Mouse (Mus musculus) myocyte (in vitro differentiated cells): ENCODE results near the gene Zbtb42. TPM values are rescaled to one million over a fixed set of nuclear protein-coding genes. Genes with fewer than 3 reads are reported as not detected.

ENCODE experiments used
- H3K27me3 ChIP-seq: one replicate; pipeline ENCODE4 v1.6.1; 2011; ENCODE audit not compliant: control insufficient read depth, insufficient read depth, insufficient read length
- H3K36me3 ChIP-seq: one replicate; pipeline ENCODE4 v1.6.1; 2011; ENCODE audit not compliant: control insufficient read depth, insufficient read depth
- H3K4me2 ChIP-seq: one replicate; pipeline ENCODE4 v1.6.1; 2011; ENCODE audit warnings: low read depth, control low read depth
- H3K4me3 ChIP-seq: one replicate; pipeline ENCODE4 v1.5.1; 2011; ENCODE audit warnings: mild to moderate bottlenecking, control low read depth, moderate library complexity
- H3K79me2 ChIP-seq: one replicate; pipeline ENCODE4 v1.6.1; 2011; ENCODE audit not compliant: control insufficient read depth, insufficient read depth
- H3ac ChIP-seq: one replicate; pipeline ENCODE4 v1.6.1; 2011; ENCODE audit not compliant: control insufficient read depth, insufficient read length
- CEBPB ChIP-seq: IDR thresholded peaks from 2 replicates; pipeline ENCODE4 v1.6.1; 2011; ENCODE audit warnings: mild to moderate bottlenecking, moderate library complexity; ENCODE audit not compliant: poor library complexity, insufficient read depth, severe bottlenecking
- E2F4 ChIP-seq: IDR thresholded peaks from one replicate; pipeline ENCODE4 v1.6.1; 2011; ENCODE audit warnings: mild to moderate bottlenecking, control low read depth, moderate library complexity; ENCODE audit not compliant: insufficient read depth
- MAX ChIP-seq: IDR thresholded peaks from one replicate; pipeline ENCODE4 v1.6.1; 2011; ENCODE audit warnings: low read depth, mild to moderate bottlenecking, control low read depth
- MYOD1 ChIP-seq, 3 experiments: IDR thresholded peaks; one replicate each; pipeline ENCODE4 v1.6.1; 2011; ENCODE audit warnings: control low read depth in 2 of 3, low read depth in 2 of 3, mild to moderate bottlenecking in 2 of 3, moderate library complexity in 1 of 3; ENCODE audit not compliant: insufficient read length in 2 of 3, control insufficient read depth in 1 of 3
- MYOG ChIP-seq, 3 experiments: IDR thresholded peaks; one replicate each; pipeline ENCODE4 v1.6.1; 2011; ENCODE audit warnings: control low read depth in 2 of 3, low read depth in 2 of 3, mild to moderate bottlenecking in 2 of 3; ENCODE audit not compliant: insufficient read length in 2 of 3, control insufficient read depth in 1 of 3, insufficient read depth in 1 of 3
- POLR2A ChIP-seq: IDR thresholded peaks from one replicate; pipeline ENCODE4 v1.6.1; 2011; ENCODE audit warnings: low read depth, mild to moderate bottlenecking, control low read depth, moderate library complexity; ENCODE audit not compliant: insufficient read length
- POLR2AphosphoS2 ChIP-seq: IDR thresholded peaks from one replicate; pipeline ENCODE4 v1.6.1; 2011; ENCODE audit warnings: low read depth, control low read depth; ENCODE audit not compliant: insufficient read length
- REST ChIP-seq: IDR thresholded peaks from one replicate; pipeline ENCODE4 v1.6.1; 2011; ENCODE audit warnings: mild to moderate bottlenecking, control low read depth, moderate library complexity; ENCODE audit not compliant: insufficient read depth, insufficient read length
- SRF ChIP-seq: IDR thresholded peaks from one replicate; pipeline ENCODE4 v1.6.1; 2011; ENCODE audit warnings: low read depth; ENCODE audit not compliant: control insufficient read depth, insufficient read length
- TCF12 ChIP-seq: IDR thresholded peaks from one replicate; pipeline ENCODE4 v1.6.1; 2011; ENCODE audit warnings: mild to moderate bottlenecking, control low read depth; ENCODE audit not compliant: poor library complexity, insufficient read depth, severe bottlenecking
- TCF3 ChIP-seq: IDR thresholded peaks from one replicate; pipeline ENCODE4 v1.6.1; 2011; ENCODE audit warnings: low read depth, control low read depth; ENCODE audit not compliant: insufficient read length
- USF1 ChIP-seq: IDR thresholded peaks from one replicate; pipeline ENCODE4 v1.6.1; 2011; ENCODE audit warnings: low read depth, mild to moderate bottlenecking, control low read depth, moderate library complexity
- polyA plus RNA-seq: library from polyadenylated mRNA; unstranded; fragments of >200 nt; fragmentation: generic; extraction: Trizol; gene quantifications from one replicate; pipeline ENCODE4 v1.2.1, GENCODE M21; 2012; ENCODE audit warnings: missing spikeins

Gene Zbtb42
- polyA plus RNA-seq, 1 experiment, result 4.4 TPM

DNA sequence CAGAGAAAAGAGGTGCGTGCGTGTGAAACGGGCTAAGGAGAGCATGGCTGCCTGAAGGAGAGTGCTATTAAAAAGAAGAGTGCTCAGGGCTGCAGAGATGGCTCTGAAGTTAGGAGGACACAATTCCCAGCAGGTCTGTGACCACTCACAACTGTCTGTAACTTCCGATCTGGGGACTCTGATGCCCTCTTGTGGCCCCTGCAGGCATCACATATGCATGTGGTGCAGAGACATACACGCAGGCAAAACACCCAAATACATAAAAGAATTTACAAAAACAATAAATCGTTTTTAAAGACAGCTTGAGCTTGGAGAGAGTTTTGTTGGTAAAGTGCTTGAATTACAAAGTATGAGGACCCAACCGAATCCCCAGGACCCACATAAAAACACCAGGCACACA is 38.5 kb downstream of the Zbtb42 start:
- Histone ChIP-seq H3ac (no peak overlapping the region), H3K36me3 (no peaks in the 10 kb centered on the region), H3K79me2 (no peaks in the 10 kb centered on the region), H3K4me3 (no peak overlapping the region), H3K4me2 (no peak overlapping the region), H3K27me3 (no peaks in the 10 kb centered on the region)
- TF ChIP-seq TCF12 (no peak), MAX (no peak), TCF3 (no peak), MYOD1 (IDR thresholded peaks at IDR 0.05; ENCODE audit: control insufficient read depth in 1 of 3, insufficient read length in 2 of 3, low read depth in 2 of 3) (no peak), CEBPB (no peak), REST (no peak), POLR2AphosphoS2 (no peak), E2F4 (no peak), USF1 (no peak), MYOG (IDR thresholded peaks at IDR 0.05; ENCODE audit: control insufficient read depth in 1 of 3, insufficient read depth in 1 of 3, insufficient read length in 2 of 3, low read depth in 2 of 3) (no peak)

- no peaks in the 10 kb centered on the region for H3K79me2 ChIP-seq
- no peak overlapping the region for H3K4me2 ChIP-seq
- H3K36me3 ChIP-seq, result no peaks in the 10 kb centered on the region
- no peak overlapping the region for H3ac ChIP-seq
- H3K27me3 ChIP-seq, result no peaks in the 10 kb centered on the region
- no peak overlapping the region for H3K4me3 ChIP-seq
- TF ChIP-seq POLR2AphosphoS2 (no peak), USF1 (no peak), TCF12 (no peak), REST (no peak), MAX (no peak)
These were observed 40.4 kb downstream of the Zbtb42 start for GRCm38 (mm10) chr12:112718995-112719394.

DNA sequence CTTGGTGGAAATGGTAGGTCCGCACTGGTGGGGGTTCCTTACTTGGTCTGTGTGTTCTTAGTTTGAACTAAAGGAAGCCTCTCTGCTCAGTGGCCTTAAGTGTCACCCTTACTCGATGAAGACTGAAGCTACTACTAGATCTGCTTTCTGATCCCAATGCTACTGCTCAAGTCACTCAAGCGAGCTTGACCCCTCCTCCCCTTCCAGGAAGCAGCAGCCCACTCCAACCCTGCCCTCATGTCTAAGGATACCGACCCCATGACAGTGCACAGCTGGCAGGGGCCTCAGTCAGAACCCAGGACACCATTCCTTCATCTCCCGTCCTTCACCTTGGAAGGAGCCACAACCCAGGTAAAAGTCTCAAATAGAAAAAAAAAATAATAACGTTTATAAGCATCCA is 41.6 kb downstream of the Zbtb42 start, which contains the start of gene Cep170b:
TSS of gene Cep170b (plus strand) at position 240 of the 400 bp plus-strand sequence.
- TF ChIP-seq MYOD1 (IDR thresholded peaks at IDR 0.05; ENCODE audit: control insufficient read depth in 1 of 3, insufficient read length in 2 of 3, low read depth in 2 of 3) (no peak), MYOG (IDR thresholded peaks at IDR 0.05; ENCODE audit: control insufficient read depth in 1 of 3, insufficient read depth in 1 of 3, insufficient read length in 2 of 3, low read depth in 2 of 3) (no peak), SRF (no peak), TCF3 (no peak), E2F4 (no peak), REST (no peak), USF1 (no peak)
- peaks cover 5% of the 10 kb centered on the region for H3K79me2 ChIP-seq
- H3K4me2 ChIP-seq, result no peak within 1 kb of the TSS
- no peaks in the 10 kb centered on the region for H3K36me3 ChIP-seq
- no peak within 1 kb of the TSS for H3K4me3 ChIP-seq
- H3ac ChIP-seq, result no peak within 1 kb of the TSS
- no peaks in the 10 kb centered on the region for H3K27me3 ChIP-seq

- H3K4me3 ChIP-seq, result no peak overlapping the region
- H3K36me3 ChIP-seq, result no peaks in the 10 kb centered on the region
- no peak overlapping the region for H3ac ChIP-seq
- H3K4me2 ChIP-seq, result no peak overlapping the region
- no peak for TF ChIP-seq POLR2A
- no peak for TF ChIP-seq E2F4
- no peak for TF ChIP-seq POLR2AphosphoS2
- no peak for TF ChIP-seq REST
- TF ChIP-seq TCF12, result no peak
- no peaks in the 10 kb centered on the region for H3K27me3 ChIP-seq
- H3K79me2 ChIP-seq, result peaks cover 5% of the 10 kb centered on the region
These were observed 42.3 kb downstream of the Zbtb42 start for GRCm38 (mm10) chr12:112720890-112721423.

GRCm38 (mm10) chr12:112721424-112722239 is 43.0 kb downstream of the Zbtb42 start:
- Histone ChIP-seq H3ac (peak overlapping the region; percentile 21), H3K4me3 (no peak overlapping the region), H3K36me3 (no peaks in the 10 kb centered on the region), H3K4me2 (peak overlapping the region; percentile 86), H3K79me2 (peaks cover 5% of the 10 kb centered on the region), H3K27me3 (no peaks in the 10 kb centered on the region)
- TF ChIP-seq TCF3 (no peak), POLR2A (peak; percentile 84)
